Mouse (Mus musculus): ENCODE measurements at regions not wholly inside any gene's neighbourhood (a gene's known extent, or its start where the extent isn't known, plus 50 kb on each side); places are given as distances from the start of the nearest gene placed in this dataset.

DNA sequence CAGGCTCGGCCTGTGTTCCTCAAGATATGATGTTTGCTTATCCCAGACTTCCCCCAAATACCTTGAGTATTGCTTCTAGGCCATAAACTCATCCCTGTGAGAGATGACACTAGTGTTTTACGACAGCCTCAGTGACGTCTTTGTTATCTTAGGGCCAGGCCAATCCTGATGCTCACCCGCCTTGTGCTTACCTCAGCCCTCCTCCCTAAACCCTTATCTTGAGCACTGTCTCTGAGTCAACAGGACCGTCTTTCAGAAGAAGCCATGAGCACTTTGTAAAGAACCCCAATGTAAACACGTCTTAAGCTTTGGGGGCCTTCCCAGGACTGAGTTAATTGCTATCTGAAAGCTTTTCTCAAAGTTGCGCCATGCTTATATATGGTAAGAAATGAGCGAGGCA is 212.3 kb upstream of the Prickle1 start:
- no peak for ATAC-seq (ENCODE audit: insufficient number of reproducible peaks, low FRiP score, low TSS enrichment)

DNA sequence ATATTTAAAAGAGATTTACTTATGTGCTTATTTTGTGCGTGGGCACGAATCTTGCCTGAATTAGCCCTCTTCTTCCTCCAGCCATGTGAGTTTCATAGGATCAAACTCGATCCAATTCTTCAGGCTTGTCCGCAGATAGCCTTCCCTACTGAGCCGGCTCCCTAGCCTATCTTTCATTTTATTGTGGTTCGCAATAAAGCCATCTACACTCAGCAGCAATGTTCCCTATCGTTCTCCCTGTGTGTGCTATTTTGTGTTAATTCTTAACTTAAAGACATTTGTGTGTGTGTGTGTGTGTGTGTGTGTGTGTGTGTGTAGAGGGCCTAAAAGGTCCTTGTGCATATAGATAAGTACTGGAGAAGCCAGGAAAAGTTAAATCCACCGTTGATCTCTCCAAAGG is 211.8 kb upstream of the Prickle1 start:
- ATAC-seq (ENCODE audit: insufficient number of reproducible peaks, low FRiP score, low TSS enrichment), result no peak

DNA sequence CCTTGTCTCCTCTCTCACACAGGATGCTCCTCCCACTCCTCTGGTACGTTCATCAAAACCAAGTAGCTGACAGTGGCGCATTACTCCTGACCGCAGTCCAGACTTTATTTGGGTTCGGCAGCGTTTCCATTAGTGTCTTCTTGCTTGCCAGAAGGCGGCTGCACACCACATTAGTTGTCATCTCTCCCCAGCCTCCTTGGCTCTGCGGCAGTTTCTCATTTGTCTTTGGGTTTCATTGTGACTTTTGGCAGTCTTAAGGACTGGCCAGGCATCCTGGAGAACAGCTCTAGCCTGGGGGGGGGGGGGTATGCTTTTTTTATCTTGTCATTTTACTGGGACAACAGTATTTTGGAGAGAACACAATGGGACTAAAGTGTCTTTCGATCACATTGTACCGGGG is 209.0 kb upstream of the Prickle1 start:
- no peak for ATAC-seq (ENCODE audit: insufficient number of reproducible peaks, low FRiP score, low TSS enrichment)

DNA sequence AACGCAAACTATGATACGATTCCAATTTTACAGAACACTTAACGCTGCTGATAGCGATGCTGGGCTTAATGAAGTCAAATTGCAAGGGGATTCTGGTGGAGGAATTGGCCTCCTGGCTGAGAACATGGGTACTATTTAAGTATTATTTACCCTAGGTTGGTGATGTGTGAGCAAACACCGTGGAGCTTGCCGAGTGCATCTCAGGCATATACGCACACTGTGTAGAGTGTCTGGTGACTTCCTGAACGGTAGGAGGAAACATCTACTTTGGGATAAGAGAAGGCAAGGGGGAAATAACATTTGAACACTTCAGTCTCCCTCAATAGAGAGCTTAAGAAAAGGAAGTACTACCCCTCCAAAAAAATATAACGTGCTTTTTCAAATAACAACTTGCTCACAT is 194.8 kb upstream of the Prickle1 start:
- ATAC-seq (ENCODE audit: insufficient number of reproducible peaks, low FRiP score, low TSS enrichment), result no peak

DNA sequence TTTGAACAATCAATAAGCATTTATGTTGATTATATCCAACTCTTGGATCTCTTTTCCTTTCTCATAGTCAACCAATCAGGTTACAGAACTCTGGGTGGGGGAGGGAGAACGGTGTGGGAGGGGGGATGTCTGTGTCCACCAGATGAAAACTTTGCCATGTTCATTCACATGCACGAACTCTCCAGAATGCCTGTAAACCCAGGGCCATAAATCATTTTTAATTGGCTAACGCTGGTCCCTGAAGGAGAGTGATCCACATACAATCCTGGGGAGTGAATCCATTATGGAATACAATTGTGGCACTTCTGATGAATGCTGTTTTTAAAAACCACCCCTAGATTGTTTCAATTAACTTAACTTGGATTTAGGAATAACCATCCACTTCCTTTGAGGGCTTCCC is 194.1 kb upstream of the Prickle1 start:
- no peak for ATAC-seq (ENCODE audit: insufficient number of reproducible peaks, low FRiP score, low TSS enrichment)

DNA sequence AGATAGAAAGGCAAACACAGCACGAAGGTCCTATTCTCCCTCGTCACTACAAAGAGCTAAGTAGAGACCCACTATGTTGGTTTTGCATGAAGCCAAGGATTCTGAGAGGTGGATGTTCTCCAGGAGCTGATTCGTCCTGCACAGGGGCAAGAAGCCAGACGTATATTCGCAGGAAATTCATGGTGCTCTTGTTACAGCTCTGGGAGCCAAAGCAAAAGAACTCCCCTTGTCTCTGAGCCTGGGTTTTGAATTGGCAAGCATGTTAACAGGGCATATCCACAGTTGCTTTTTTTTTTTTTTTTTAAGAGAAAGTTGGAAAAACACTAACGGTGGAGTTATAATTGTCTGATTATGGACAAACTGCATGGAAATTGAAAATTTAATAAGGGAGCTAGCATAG is 191.7 kb upstream of the Prickle1 start:
- ATAC-seq (ENCODE audit: insufficient number of reproducible peaks, low FRiP score, low TSS enrichment), result no peak

DNA sequence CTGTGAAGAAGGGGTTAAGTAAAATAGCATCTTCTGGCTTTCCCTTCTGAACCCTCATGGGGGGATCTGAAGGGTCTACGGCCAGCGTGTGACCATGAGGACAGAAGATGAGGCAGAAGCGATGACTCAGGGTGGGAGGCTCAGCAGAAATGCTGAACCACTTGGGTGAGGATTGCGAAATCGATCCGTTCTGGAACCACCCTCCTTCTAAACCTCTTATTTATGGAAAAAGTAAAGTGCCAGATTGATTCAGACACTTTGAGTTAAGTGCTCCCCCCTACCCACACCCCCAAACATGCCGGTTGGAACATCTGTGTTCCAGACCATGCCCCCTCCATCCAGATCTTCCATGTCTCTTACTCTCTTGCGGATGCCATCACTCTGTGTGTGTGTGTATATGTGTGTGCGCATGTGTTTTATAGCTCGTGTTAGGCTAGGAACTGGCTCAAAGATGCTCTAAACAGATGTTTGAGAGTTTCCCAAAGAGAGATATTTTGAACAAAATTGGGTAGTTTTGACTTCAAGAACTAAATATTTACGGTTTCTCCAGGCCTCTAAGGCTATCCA is 190.2 kb upstream of the Prickle1 start:
- ATAC-seq (ENCODE audit: insufficient number of reproducible peaks, low FRiP score, low TSS enrichment), result no peak

DNA sequence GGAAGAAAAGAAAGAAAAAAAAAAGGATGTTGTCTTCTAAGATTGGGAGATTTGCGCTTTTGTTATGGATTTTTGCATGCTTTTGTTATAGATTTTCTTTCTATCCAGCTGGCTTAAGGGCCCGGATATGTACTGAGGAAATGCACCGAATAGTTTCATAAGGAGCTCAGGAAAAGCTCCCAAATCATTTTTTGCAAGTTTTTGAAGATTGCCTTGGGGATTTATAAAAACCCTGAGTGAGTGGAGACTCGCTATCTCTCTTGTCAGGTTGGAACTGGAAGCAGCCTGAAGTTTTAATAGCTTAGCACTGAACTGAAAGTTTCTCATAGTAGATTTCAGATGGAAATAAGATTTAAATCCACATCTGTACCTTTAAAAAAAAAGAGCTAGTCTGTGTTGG is 188.0 kb upstream of the Prickle1 start:
- no peak for ATAC-seq (ENCODE audit: insufficient number of reproducible peaks, low FRiP score, low TSS enrichment)

DNA sequence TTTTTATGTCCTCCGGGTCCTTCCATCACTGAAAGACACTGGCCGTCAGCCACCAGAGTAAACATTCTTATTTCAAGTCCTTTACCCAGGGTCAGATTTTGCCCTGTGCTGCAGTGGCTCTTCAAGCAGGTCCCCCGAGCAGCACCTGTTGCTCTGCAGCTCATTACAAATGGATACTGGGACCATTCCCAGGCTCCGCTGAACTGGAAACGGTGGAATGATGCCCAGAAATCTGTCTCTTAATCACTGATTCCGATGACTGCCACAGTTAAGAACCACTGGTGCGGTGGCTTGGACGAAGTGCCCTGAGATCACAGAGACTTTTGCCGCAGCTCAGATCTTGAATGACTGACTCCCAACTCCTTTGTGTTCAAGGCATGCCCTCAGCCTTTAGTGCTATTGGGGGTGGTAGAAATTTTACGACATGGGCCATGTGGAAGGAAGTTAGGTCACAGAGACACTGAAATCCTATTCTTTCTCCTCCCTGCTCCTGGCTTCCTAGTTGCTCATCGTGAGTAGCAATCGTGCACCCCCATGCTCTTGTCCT is 179.6 kb upstream of the Prickle1 start:
- no peak for ATAC-seq (ENCODE audit: insufficient number of reproducible peaks, low FRiP score, low TSS enrichment)

DNA sequence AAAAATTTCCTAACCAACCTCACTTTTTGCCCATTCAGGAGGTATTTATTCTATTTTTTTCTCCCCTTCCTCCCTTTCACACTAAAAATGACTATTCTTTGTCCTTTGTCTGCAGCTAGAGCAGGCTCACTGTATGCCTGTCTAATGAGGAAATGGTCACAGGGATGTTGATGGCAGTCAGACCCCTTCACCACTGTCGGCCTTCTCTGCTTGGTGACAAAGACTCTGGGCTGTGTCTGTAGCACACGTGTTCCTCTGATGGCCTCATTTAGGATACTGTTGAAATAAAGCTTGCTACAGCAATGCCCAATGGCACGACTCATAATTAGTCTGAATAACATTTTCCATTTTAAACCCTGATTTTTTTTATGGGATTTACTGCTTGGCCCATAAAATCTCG is 178.6 kb upstream of the Prickle1 start:
- no peak for ATAC-seq (ENCODE audit: insufficient number of reproducible peaks, low FRiP score, low TSS enrichment)

DNA sequence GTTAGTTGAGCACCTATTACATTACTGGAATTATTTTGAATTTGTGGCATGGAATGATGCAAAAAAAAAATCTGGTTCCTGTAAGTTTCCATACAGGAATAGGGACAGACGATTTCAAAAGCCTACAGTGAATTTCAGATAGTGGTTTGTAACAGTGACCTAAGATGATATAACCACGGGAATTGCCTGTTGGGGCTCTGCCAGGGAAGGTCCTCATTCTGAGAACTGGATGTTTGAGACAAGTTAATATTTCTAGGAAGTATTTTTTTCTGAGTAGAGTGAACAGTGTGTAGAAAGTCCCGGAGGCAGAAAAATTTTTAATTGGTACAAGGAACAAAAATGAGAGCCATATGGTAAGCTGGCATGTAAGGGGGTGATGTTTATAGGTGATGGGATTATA is 171.3 kb upstream of the Prickle1 start:
- no peak for ATAC-seq (ENCODE audit: insufficient number of reproducible peaks, low FRiP score, low TSS enrichment)

DNA sequence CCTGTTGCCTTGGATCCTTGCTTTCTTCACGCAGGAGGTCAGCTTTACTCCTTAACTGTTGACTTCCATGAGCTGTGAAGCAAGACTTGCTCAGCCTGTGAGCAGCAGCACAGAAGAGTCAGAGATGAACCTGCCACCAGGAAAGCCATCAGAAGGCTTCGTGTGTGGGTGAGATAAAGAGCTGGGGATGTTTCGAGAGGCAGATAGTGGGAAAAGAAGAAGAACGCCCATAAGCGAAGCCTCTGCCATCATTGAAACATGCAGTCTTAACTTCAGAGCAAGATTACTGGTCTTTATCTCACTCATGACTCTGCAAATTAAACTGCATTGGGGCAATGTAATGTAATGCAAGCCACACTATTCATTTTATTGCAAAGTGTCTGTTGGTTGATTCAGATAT is 167.4 kb upstream of the Prickle1 start:
- ATAC-seq (ENCODE audit: insufficient number of reproducible peaks, low FRiP score, low TSS enrichment), result no peak

DNA sequence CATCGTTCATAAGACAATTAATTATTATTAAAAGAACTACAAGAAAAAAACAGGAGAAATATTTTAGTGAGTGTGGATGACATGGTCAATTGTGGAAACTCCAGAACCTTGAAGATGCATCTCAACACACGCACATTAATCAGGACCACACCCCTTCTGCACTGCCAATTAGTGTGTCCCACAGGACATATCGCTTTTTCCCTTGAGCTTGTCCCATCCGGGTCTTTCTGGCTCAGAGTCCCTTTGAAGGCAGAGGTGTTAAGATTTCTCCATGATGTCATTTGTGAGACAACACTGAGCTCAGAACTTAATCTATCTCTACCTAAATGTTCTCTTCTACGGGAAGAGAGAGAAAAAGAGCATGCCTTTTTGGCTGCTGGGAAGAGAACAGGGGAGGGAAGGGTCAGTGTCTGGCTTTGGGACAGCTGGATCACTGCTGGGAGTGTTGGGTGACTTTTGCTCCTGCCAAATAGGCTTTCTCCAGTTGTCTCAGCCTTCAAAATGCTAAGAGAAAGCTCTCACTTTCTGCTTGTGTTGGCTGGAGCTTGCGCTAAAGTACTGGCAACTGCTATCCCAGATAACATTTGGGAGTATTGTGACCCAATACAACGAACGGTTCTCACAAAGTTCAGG is 162.6 kb upstream of the Prickle1 start:
- ATAC-seq (ENCODE audit: insufficient number of reproducible peaks, low FRiP score, low TSS enrichment), result no peak

DNA sequence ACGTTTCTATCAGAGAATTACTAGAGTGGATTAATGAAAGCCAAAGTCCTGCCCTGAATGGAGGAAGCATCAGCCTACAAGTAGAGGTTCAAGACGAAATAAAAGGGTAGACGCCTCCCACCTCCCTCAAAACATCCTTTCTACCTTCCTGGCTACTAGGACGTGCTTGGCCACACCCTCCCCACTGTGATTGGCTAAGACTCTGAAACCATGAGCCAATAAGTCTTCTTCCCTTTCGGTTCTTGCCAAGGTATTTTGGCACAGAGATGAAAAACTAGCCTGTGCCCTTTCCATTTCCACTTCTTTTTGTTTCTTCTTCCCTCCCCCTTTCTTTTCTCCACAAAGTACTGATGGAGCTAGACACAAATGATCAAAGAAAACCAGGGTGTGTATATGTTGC is 160.3 kb upstream of the Prickle1 start:
- no peak for ATAC-seq (ENCODE audit: insufficient number of reproducible peaks, low FRiP score, low TSS enrichment)

DNA sequence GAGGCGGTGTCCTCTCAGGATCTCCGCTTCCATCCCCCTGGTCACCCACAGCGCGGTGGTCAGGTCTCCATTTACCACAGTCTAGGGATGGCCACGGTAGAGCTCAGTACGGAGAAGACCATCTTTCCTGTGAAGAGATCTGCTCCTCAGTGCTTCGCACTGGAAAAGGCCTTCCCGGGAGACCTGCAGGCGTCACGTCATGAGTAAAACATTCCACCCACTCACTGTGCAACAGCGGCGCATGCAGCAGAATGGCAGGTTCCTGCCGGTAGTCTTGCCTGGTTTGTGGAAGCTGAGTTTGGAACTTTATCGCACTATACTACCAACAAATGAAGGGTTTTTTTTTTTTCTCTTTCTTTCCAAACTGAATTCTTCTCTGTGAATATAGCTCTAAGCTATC is 156.1 kb upstream of the Prickle1 start:
- no peak for ATAC-seq (ENCODE audit: insufficient number of reproducible peaks, low FRiP score, low TSS enrichment)

DNA sequence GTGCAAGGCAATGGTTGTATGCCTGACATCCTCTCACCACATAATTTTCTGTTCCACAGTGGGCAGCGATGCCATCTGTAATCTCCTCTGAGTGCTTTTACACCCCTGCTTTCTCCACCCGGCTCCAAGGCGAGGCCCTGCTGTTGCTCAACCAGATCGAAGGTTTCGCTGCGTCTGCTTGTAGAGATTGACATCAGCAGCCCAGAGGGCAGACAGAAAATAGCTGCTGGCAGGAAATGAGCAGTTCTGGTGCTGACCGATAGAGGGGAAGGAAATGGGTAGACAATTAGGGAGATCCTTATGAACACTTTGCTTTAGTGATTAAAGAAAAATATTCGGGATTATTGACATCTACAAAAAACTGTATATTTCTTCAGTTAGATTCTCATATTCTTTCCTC is 155.3 kb upstream of the Prickle1 start:
- no peak for ATAC-seq (ENCODE audit: insufficient number of reproducible peaks, low FRiP score, low TSS enrichment)

DNA sequence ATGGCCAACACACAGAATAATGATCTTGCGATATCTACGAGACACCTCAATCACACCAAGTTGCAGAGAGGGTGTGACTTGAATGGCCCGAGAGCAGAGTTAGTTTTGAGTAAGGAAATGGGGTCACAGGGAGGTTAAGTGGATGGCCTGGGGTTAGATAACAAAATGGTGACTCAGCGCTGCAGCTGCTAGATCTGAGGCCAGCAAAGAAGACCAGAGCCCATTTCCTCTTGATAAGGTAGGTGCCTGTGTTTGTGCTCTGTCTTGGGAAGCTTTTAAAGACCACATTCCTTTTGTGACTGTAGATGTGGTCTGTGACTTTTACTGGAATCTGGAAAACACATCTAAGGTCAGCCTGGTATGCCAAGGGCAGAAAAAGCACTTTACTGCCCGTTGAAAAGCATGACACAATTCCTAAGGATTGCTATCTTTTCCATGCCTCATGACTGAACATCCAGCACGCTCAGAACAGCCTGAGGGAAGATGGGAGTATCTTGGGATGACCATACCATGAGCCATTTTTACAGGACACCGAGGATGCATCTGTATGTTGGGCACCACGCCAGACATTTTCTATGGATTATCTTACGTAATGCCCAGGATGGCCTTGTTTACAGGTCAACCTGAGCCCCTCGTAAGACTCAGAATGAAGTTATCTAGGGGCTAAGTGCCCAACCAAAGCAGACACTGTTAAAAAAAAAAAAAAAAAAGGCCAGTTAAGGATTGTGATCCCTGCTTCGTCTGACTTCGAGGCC is 148.7 kb upstream of the Prickle1 start:
- no peak for ATAC-seq (ENCODE audit: insufficient number of reproducible peaks, low FRiP score, low TSS enrichment)

DNA sequence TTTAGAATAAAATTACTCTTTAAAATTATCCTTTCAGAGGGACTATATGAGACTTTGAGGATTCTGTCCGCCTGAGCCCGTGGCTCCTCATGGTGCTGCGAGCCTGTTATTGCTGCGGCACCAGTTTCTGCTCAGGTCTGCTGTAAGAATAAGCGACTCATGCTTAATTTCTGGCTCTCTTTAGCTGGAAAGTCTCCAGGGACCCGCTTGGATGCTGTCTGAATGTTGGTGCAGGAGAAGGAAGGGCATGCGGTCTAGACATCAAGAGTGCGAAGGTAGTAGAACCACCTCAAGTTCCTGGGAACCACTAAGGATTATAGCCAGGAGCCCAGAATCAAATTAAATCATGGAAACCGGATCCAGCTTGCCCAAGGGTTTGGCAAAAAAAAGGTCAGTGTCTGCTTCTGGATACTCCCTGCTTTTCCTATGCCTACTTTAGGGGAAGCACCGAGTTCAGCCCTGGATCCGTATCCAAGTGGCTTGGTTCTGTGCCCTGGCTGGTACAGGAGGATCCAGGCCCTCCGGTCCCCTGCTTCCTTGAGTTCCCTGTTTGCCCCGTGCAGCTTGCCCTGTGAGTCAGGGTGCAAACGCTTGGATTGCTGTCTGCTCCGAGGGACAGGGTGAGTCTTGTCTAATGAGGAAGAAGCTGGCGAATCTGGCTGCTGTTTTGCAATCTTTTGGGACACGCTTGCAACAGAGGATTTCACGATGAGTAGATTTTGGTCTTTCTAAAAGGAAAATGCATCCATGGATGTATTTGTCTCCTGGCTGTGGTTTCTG is 138.2 kb upstream of the Prickle1 start:
- no peak for ATAC-seq (ENCODE audit: insufficient number of reproducible peaks, low FRiP score, low TSS enrichment)

DNA sequence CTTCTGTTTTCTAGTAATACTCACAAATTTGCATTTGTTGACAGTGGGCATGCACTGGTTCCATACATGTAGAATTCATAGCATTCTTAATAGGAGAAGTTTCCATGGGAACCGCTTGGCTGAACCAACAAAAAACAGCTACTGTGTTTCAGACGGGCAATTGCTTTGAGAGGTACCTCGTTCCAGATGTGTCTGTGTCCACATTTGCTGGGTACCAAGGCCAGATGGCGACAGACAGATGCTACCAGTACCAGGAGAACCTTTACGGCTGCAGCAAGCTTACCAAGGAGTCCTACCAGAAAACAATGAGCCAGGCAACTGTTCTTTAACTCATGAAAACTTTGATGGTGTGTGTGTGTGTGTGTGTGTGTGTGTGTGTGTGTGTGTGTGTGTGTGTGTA is 137.1 kb upstream of the Prickle1 start:
- ATAC-seq (ENCODE audit: insufficient number of reproducible peaks, low FRiP score, low TSS enrichment), result no peak

DNA sequence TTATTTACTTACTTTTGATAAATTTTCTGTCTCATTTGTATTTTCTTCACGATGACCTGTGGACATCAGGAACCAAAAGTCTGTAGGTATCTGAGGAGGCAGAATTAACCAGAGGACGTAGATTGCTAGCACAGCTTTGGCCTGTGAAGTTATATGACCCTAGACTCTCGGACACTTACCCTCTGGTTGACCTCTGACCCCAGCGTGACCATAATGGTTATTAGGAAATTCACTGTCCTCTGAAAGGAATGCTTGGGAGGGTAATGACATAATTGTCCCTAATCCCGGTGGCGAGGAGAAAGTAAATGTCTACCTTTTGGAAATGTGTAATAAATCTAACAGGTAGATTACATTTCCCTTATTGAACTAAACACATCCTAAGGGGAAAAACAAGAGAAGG is 135.5 kb upstream of the Prickle1 start:
- ATAC-seq (ENCODE audit: insufficient number of reproducible peaks, low FRiP score, low TSS enrichment), result no peak

DNA sequence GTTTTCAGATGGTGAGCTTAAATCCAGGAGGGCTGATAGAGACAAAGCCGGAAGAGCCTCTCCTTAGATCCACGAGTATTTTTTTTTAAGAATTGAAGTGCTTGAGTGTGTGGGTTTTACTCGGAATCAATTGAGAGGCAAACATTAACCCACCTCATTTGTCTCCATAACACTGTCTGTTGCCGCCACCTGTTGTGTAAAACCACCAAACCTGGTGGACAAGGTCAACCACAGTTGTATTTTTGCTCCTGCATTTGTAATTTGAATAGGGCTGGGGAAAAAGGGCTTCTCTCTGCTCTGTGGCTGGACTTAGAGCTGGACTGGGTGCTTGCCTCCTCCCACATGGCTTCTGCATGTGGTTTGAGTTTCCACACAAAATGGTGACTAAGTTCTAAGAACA is 119.8 kb upstream of the Prickle1 start:
- no peak for ATAC-seq (ENCODE audit: insufficient number of reproducible peaks, low FRiP score, low TSS enrichment)

Data from cerebellum, adult (tissue).